In genomic region chr15:80850682-80851475, GRCm38 (mm10) we compare ENCODE assay signal across 13 mouse cellular contexts.
A peak's percentile ranks its signal among the peaks of the same experiment; 100 is the strongest.
DNase-seq lines count a peak whose midpoint lies in the region; ATAC-seq and TF ChIP-seq lines count a peak whose summit lies in the region.
"Had no signal": no experiment of that assay in that cellular context is flagged by ENCODE, and none has a peak within 500 bp of the region (broad histone marks: within the 10 kb centered on the region; RNA-seq: fewer than 3 reads in every experiment).

No protein-coding gene starts in this region.

- H3K4me3 ChIP-seq in forebrain, postnatal 0 days (ENCODE audit: low read depth, low read length): no peak overlapping the region
- H3K4me3 ChIP-seq in forebrain, embryonic 10.5 days: no peak overlapping the region
- H3K4me3 ChIP-seq in liver, embryonic 11.5 days (ENCODE audit: low read depth, low read length): no peak overlapping the region
- H3K4me3 ChIP-seq: gastrocnemius, adult 2 months; limb, embryonic 12.5 days had no signal

- no peak for ATAC-seq in forebrain, postnatal 0 days
- ATAC-seq in liver, embryonic 11.5 days (replicated peaks; ENCODE audit: low FRiP score): 0 out of 2 replicates have a peak, but pooled peaks have one; percentile 53
- peak; percentile 34; the same call in 1 of the 2 replicates for ATAC-seq in megakaryocyte progenitor cell, adult 5-6 weeks (replicated peaks; ENCODE audit: poor library complexity)
- ATAC-seq: intestine, embryonic 16.5 days had no signal

- no peaks in the 10 kb centered on the region for H3K9me3 ChIP-seq in forebrain, postnatal 0 days (ENCODE audit: low read length)
- H3K9me3 ChIP-seq in forebrain, embryonic 10.5 days: no peaks in the 10 kb centered on the region
- H3K9me3 ChIP-seq in liver, embryonic 11.5 days (ENCODE audit: control insufficient read depth, low read length): no peaks in the 10 kb centered on the region

- no peaks in the 10 kb centered on the region for H3K27me3 ChIP-seq in forebrain, postnatal 0 days (ENCODE audit: insufficient read depth, low read length)
- H3K27me3 ChIP-seq in forebrain, embryonic 10.5 days (ENCODE audit: poor library complexity, severe bottlenecking): no peaks in the 10 kb centered on the region
- H3K27me3 ChIP-seq in liver, embryonic 11.5 days (replicated peaks; ENCODE audit: control insufficient read depth, insufficient read depth, low read length): no peaks in the 10 kb centered on the region
- H3K27me3 ChIP-seq: limb, embryonic 12.5 days had no signal

- TF ChIP-seq CTCF in forebrain, postnatal 0 days (IDR thresholded peaks at IDR 0.05; ENCODE audit: low read depth): no peak

- no peak overlapping the region for H3K9ac ChIP-seq in forebrain, postnatal 0 days
- no peak overlapping the region for H3K9ac ChIP-seq in liver, embryonic 11.5 days (ENCODE audit: low read depth, low read length)
- H3K9ac ChIP-seq: limb, embryonic 12.5 days had no signal

- H3K4me1 ChIP-seq in forebrain, postnatal 0 days (ENCODE audit: insufficient read depth): no peaks in the 10 kb centered on the region; the same call in 1 of the 2 replicates
- H3K4me1 ChIP-seq in forebrain, embryonic 10.5 days: peaks cover 10% of the 10 kb centered on the region; the same call in 1 of the 2 replicates
- peaks cover 2% of the 10 kb centered on the region for H3K4me1 ChIP-seq in liver, embryonic 11.5 days (replicated peaks; ENCODE audit: control insufficient read depth, insufficient read depth, low read length)
- H3K4me1 ChIP-seq: limb, embryonic 12.5 days had no signal

- peak; percentile 57 for DNase-seq in forebrain, postnatal 0 days
- DNase-seq in forebrain, embryonic 10.5 days (ENCODE audit: extremely low spot score, low spot score): no peak
- no peak for DNase-seq in liver, embryonic 11.5 days (ENCODE audit: low spot score)
- no peak for DNase-seq in liver
- DNase-seq in cerebellum, adult 9-11 months: peak; percentile 47
- DNase-seq in right cerebral cortex, postnatal 4 days: no peak
- DNase-seq: layer of hippocampus, postnatal 36 days; lung, postnatal 14 days; thymus, postnatal 25 days had no signal

- no peaks in the 10 kb centered on the region for H3K36me3 ChIP-seq in forebrain, postnatal 0 days (ENCODE audit: insufficient read depth)
- H3K36me3 ChIP-seq in forebrain, embryonic 10.5 days (replicated peaks): peaks cover 47% of the 10 kb centered on the region
- H3K36me3 ChIP-seq in liver, embryonic 11.5 days (ENCODE audit: control insufficient read depth, insufficient read depth, low read length): 0 out of 2 replicates have a peak, but pooled peaks cover 2% of the 10 kb centered on the region

- WGBS in forebrain, postnatal 0 days: 60% methylated on average over 7 of the region's 7 CpGs
- WGBS in forebrain, embryonic 10.5 days: 92% methylated on average over 7 of the region's 7 CpGs
- WGBS in liver, embryonic 11.5 days: 72% methylated on average over 7 of the region's 7 CpGs

- peak overlapping the region; percentile 3; the same call in 1 of the 2 replicates for H3K27ac ChIP-seq in forebrain, postnatal 0 days (ENCODE audit: low read depth, low read length)
- H3K27ac ChIP-seq in forebrain, embryonic 10.5 days: no peak overlapping the region
- H3K27ac ChIP-seq in liver, embryonic 11.5 days (ENCODE audit: low read depth, low read length): no peak overlapping the region
- H3K27ac ChIP-seq: limb, embryonic 12.5 days had no signal

- no peak overlapping the region for H3K4me2 ChIP-seq in forebrain, postnatal 0 days (ENCODE audit: low read depth)
- H3K4me2 ChIP-seq in liver, embryonic 11.5 days: no peak overlapping the region
- H3K4me2 ChIP-seq: limb, embryonic 12.5 days had no signal

Comparison
In these comparisons a context has a peak if more than half of its experiments do, and no peak if none do; other contexts are left out.
1. DNase-seq: peak in forebrain, postnatal 0 days (single experiment) and cerebellum, adult 9-11 months (single experiment); none in forebrain, embryonic 10.5 days (single experiment), liver, embryonic 11.5 days (single experiment), liver (single experiment) and right cerebral cortex, postnatal 4 days (single experiment).